Mouse (Mus musculus): Measurements from ENCODE around the gene Sgip1.

Sgip1 gene

GRCm38 (mm10) chr4:102741287-102741686 is at the start of gene Sgip1:
Gene Sgip1 (plus strand): TSS chr4:102741297.
- no peak for DNase-seq

- no peak for DNase-seq
Measured at GRCm38 (mm10) chr4:102691402-102691801, 49.7 kb upstream of the Sgip1 start.

- no peak for DNase-seq
Measured at GRCm38 (mm10) chr4:102697966-102698365, 43.1 kb upstream of the Sgip1 start.

DNA sequence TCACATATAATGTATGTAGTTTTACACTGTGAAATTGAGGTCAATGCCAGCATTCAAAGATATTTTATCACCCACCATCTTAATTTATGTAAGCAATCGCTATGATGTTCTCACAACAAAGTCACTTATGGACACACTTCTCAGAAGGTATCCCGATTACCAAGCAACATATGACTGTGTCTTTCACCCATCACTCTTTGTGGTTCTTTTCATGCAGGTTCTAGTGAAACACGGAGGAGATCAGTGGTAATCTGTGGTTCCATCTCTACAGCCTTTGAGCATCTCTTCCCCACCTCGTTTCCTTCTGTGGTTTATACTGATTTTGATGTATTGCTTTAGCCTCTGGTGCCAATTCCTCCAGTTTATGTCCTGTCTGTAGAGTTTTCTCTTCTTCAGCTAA is 29.4 kb upstream of the Sgip1 start:
- no peak for DNase-seq

- DNase-seq: no peak
Measured at GRCm38 (mm10) chr4:102715532-102715931, 25.6 kb upstream of the Sgip1 start.

DNA sequence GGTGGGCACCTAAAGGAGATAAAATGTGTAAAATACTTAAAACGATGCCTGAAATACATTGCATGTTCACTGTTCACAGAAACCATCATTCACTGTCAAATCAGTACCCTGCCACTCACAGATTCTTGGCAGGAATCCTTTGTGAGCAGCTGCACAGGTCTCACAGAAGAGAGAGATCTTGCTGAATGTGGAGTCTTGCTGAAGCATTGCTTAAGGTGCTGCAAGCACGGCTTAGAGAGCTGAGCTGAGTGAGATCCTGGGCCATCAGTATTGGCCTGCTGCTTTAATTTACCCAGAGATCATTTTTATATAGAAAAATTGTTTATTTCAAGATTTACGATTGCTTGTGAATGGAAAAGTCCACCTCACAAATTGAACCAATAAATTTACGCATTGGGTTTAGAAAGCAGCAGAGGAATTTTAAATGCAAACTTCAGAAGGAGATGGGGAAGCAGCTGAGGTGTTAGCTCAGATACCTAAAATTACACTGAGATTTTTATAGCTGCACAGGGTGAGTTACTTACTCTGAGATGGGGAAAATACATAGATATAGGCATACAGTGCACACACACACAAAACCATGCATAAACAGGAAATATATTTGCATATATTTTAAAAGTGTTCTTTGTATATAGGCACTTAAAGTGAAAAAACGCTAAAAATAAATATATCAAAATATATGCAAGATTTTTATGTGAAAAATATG is 23.8 kb upstream of the Sgip1 start:
- DNase-seq: no peak

GRCm38 (mm10) chr4:102719535-102719934 is 21.6 kb upstream of the Sgip1 start:
- DNase-seq: no peak

- DNase-seq: no peak
Measured at GRCm38 (mm10) chr4:102719951-102720350, 21.1 kb upstream of the Sgip1 start.

GRCm38 (mm10) chr4:102724442-102724841 is 16.7 kb upstream of the Sgip1 start:
- DNase-seq: no peak

DNA sequence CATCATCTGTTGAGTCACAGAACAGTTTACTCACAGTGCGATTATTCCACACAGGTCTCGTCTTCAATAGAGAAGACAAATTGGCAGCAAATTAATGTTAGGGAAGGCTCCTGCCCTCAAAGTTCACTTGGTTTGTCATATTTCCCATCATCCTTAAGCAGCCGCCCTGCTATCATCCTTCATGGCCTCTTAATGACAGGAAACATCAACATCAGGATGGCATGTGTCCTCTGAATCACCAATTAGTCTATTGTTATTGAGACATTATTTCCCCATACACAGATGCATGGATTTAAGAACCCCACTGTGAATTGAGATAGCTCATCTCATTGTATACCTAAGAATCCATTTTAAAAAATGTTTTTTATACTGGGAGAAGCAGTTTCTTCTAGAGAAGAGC is 10.1 kb upstream of the Sgip1 start:
- DNase-seq: no peak

DNA sequence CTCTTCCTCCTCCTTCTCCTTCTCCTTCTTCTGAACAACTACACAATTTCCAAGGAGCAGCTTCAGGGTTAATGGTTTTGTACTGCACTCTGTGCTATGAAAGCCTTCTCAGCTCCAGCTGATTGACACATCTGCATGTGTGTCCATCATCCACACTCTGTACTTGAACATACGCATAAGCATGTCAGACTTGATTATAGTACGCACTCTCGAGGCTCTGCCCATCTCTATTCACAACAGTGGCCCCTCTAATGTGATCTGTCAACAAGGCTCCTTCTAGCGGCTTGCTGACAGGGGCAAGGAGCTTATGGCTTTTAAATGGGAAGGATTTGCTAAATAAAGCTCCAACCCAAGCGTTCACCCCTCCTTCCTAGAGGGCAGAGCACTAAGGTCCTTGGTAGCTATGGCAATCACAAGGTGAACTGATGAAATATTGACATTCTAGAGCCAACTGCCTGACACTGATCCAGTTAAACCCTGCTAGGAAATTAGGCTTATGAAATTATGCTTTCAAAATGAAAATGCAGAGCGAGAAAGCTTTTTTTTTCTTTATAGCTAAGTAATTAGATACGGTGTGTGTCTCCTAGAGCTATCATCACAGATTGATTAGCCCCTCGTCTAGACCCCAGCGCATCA is 7.0 kb upstream of the Sgip1 start:
- DNase-seq: no peak

DNA sequence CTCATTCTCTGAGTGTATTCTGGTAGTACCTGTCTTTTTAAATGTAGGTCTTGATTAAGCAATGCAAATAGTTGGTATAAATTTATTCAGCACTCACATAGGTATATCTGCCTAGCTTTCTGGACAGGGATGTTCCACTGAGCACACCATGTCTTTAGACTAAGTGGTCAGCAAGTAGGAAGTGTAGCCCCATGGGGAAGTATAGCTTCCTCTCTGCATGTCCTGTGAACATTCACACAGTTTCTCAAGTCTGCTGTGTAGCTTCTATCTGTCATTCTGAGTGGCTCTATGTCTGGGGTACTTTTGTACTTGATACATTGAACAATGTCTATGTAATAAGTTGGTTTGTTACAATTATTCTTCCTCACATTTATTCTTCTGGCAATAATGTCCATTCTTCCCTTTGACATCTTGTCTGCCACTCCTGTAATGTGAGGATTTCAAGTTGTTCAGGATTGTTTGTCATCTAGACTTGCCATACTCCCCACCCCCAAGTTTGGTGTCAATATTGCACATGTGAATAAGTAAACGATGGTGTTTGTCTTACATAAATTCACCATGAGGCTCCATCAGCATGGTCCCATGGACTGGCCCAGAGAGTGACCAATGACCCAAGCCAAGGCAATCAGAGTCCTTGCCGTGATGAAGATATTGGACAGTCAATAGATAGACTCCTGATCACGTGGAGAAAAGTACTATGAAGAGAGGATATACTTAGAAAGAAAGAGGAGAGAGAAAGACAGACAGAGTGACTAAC is 12.4 kb downstream of the Sgip1 start:
- no peak for DNase-seq

DNA sequence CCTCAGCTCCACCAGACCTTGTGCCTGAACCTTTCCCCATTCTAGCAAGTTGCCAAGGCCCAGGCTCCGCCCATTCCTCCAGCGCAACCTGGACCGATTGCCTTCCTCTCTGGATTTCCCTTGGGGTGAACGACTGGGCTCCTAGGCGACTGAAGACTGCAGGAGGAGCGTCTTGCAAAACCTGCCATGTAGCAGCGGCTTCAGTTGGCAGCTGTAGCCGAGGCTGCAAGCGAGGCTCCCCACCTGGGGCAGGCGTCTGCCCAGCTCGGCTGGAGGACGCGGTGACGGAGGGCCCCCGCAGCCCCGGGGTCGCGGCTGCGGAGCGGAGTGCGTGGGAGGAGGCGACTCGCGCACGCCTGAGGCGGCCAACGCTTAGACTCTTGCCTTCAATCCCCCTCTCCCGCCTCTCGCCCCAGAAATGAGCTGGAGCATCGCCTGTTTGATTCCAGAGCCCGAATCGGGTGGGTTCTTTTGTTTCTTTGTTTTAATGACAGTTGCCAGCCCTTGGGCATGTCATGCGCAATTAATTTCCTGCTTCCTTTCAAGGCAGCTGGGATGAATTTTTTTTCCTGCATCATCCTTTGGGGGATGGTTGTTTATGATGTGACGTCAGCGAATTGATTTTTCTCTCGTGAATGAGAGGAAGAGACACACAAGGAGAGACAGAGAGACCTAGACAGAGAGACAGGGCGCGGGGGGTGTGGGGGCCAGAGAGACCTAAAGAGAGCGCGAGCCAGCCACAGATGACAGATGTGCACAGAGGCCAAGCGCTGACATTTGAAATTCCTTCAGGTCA is 18.2 kb downstream of the Sgip1 start:
- peak; percentile 68 for DNase-seq

DNA sequence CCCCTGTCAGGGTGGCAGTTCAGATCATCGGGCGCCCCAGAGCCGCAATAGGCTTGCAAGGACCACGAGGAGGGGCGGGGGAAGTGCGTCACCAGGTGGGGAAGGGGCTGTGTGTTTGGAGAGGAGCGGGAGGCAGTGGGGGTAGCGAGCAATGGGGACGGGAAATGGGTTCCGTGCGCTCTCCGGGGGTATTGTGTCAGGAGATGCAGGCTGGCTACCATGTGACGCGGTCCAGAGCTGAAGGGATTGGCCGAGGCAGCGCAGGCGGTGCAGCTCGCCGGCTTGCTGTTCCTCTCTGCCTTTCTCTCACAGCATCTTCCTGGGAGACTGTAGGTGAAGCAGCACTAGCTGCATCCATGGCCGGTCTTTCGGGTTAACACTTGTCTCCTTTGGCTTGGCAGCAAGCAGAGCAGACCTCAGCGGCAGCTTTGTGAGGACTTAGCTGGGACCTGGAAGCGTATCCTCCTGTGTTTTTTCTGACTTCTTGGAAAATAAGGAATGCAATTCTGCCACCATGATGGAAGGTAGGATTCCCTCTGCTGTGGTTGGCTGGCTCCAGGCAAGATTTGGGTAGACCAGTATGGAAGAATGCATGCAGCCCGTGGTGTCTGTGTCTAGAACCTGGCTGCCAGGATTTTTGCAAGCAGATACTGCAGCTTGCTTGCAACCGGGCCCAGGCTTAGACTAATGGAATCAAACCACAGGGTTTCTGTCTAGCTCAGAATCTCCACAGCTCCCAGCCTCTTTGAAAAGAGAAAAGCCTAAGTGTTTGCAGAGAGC is 19.1 kb downstream of the Sgip1 start:
- peak; percentile 95 for DNase-seq

DNA sequence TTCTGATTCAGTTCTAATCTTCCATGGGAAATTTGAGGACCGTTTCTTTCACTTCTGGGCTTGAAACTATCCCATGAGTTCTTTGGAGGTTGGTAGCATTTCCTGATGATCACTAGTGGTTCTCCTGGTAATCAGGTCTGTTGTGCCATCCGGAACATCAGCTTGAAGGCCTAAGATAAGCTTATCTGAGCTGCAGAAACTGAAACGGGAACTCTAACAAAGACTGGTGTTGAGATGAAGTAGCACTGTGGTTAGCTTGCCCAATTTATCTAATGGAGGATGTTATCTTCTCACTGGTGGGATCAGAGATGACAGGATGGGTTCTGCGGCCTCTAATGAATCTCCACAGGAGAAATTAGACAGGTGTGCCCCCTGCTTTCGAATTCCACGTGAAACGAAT is 21.0 kb downstream of the Sgip1 start:
- DNase-seq: no peak

GRCm38 (mm10) chr4:102769070-102769469 is 28.0 kb downstream of the Sgip1 start:
- no peak for DNase-seq

DNA sequence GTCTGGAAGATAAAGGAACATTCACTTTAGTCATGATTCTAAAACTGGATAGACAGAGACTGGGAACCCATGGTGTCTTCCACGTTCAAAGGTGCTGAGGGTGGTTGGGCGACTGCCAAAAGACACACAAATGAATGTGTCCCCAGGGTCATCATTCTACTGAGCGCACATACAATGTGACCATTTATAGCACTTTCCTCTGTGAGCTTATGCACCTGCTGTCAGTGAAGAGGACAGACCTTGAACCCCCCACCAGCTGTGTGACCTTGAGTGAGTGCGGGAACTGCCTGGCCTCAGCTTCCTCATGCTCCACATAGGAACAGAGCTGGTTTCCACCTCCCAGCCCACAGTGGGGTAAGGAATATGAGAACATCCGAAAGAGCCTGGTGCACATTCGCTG is 28.8 kb downstream of the Sgip1 start:
- no peak for DNase-seq

DNA sequence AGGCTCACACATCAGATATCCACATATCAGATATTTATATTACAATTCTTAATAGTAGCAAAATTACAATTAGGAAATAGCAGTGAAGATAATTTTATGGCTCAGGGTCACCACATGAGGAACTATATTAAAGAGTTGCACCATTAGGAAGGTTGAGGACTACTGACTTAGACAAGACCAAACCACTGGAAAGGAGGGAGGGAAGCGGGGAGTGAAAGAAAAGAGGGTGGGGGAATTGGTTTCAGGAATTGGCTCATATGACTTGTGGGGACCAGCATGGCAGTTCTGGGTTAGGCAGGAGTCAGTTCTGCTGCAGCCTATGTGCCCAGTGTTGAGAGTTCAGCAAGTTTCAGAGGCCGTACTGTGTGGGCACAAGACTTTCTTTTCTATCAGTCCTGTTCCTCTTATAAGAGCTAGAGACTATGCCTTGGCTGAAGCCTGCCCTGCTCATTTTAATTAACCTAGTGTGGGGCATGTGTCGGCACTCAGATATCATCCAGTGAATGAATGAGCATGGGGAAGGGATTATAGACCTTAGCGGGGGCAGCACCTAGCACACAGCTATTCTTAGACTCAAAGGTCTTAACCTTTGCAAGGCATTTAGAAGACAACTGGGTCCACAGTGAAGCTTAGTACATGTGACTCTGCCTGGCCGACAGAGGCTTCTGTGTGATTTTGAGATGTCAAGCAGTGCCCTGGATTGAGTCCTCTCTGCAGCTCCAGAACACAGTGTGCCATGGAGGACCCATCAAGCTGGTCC is 30.7 kb downstream of the Sgip1 start:
- DNase-seq: no peak

GRCm38 (mm10) chr4:102773225-102773624 is 32.1 kb downstream of the Sgip1 start:
- DNase-seq: no peak

- DNase-seq: no peak
Measured at GRCm38 (mm10) chr4:102773841-102774240, 32.7 kb downstream of the Sgip1 start.

DNA sequence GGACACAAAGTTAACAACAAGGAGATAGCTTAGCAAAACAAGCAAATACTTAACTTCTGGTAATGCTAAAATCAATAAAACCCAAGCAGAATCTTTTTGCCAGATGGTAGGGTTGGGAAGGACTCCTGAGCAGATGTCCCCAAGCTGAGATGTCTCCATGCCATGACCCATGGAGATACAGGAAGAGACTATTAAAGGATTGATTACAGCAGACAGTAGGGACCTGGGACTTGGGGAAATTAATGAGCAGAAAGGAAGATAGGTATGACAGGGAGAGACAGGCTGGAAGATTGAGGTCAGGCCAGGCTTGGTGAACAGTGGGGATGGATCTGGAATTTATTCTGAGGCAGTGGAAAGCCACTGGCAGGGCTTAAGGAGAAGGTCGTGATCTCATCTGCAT is 33.5 kb downstream of the Sgip1 start:
- no peak for DNase-seq
